In genomic region chr2:31815367-31815766, GRCm38 (mm10) we compare ENCODE assay signal across 9 mouse cellular contexts. TPM values are rescaled to one million over a fixed set of nuclear protein-coding genes. Genes with fewer than 3 reads are reported as not detected.
DNase-seq lines count a peak whose midpoint lies in the region; ATAC-seq lines count a peak whose summit lies in the region.
"Had no signal": no experiment of that assay in that cellular context is flagged by ENCODE, and none has a peak within 500 bp of the region (broad histone marks: within the 10 kb centered on the region; RNA-seq: fewer than 3 reads in every experiment).

No protein-coding gene starts in this region.

- H3K9ac ChIP-seq in forebrain, embryonic 15.5 days (replicated peaks): no peak overlapping the region

- intact Hi-C loops in heart, postnatal 14 days (cut with DNase I): loop anchor here (5.0 kb wide), 1 partner anchor 102 kb away; no protein-coding TSS in a partner anchor

- H3K36me3 ChIP-seq in forebrain, embryonic 10.5 days (replicated peaks): no peaks in the 10 kb centered on the region
- no peaks in the 10 kb centered on the region for H3K36me3 ChIP-seq in forebrain, embryonic 15.5 days

- WGBS in forebrain, embryonic 10.5 days: 28% methylated on average over 5 of the region's 5 CpGs
- WGBS in forebrain, embryonic 15.5 days: 32% methylated on average over 5 of the region's 5 CpGs

- no peak overlapping the region for H3K4me2 ChIP-seq in forebrain, embryonic 15.5 days (replicated peaks)

- no peaks in the 10 kb centered on the region for H3K9me3 ChIP-seq in forebrain, embryonic 10.5 days
- H3K9me3 ChIP-seq in forebrain, embryonic 15.5 days: no peaks in the 10 kb centered on the region

- H3K4me1 ChIP-seq in forebrain, embryonic 10.5 days: peaks cover 15% of the 10 kb centered on the region
- peaks cover 3% of the 10 kb centered on the region for H3K4me1 ChIP-seq in forebrain, embryonic 15.5 days

- DNase-seq in forebrain, embryonic 10.5 days (ENCODE audit: extremely low spot score, low spot score): peak; percentile 63
- DNase-seq in cerebellum, postnatal 36 days: peak; percentile 71 to 72
- DNase-seq in heart, postnatal 14 days: peak; percentile 49 to 72
- DNase-seq in kidney, postnatal 36 days: peak; percentile 71 to 88
- DNase-seq in lung, postnatal 14 days: peak; percentile 76
- peak; percentile 58 for DNase-seq in skeletal muscle tissue, adult 2 months (ENCODE audit: low read depth, low spot score)

- ATAC-seq in forebrain, embryonic 15.5 days (replicated peaks): no peak
- ATAC-seq in activated CD4-positive, CD25-positive, alpha-beta regulatory T cell, adult 4 months: peak; percentile 49

- peaks cover 36% of the 10 kb centered on the region; the same call in 1 of the 2 replicates for H3K27me3 ChIP-seq in forebrain, embryonic 10.5 days (ENCODE audit: poor library complexity, severe bottlenecking)
- H3K27me3 ChIP-seq in forebrain, embryonic 15.5 days: no peaks in the 10 kb centered on the region

- H3K27ac ChIP-seq in forebrain, embryonic 10.5 days: no peak overlapping the region
- H3K27ac ChIP-seq in forebrain, embryonic 15.5 days (replicated peaks): no peak overlapping the region

- no peak overlapping the region for H3K4me3 ChIP-seq in forebrain, embryonic 10.5 days
- H3K4me3 ChIP-seq in forebrain, embryonic 15.5 days: no peak overlapping the region

RNA-seq across cellular contexts. Expression of gene Qrfp, which starts 5.0 kb away (rescaled TPM):
- polyA plus RNA-seq in forebrain, embryonic 10.5 days (2016; fragmentation: Nextera tagmentation; extraction: Ambion mirVana): 0.09 and 0.14 TPM in 2 replicates
- polyA plus RNA-seq in forebrain, embryonic 15.5 days (2015; fragmentation: Nextera tagmentation; extraction: Ambion mirVana): 0.08 and 0.20 TPM in 2 replicates
- polyA plus RNA-seq in activated CD4-positive, CD25-positive, alpha-beta regulatory T cell, adult 4 months (2017; shearing (Covaris generic)): under 1 TPM; 0.47 to 0.48 TPM
- not detected for total RNA-seq in heart, postnatal 14 days (2021)
- total RNA-seq: layer of hippocampus, postnatal 25 days had no signal

RNA-seq across cellular contexts. Expression of gene Fibcd1, which starts 30.4 kb away (rescaled TPM):
- polyA plus RNA-seq in forebrain, embryonic 10.5 days (2016; fragmentation: Nextera tagmentation; extraction: Ambion mirVana): 0.07 and 0.19 TPM in 2 replicates
- polyA plus RNA-seq in forebrain, embryonic 15.5 days (2015; fragmentation: Nextera tagmentation; extraction: Ambion mirVana): 3.2 TPM in 2 replicates
- polyA plus RNA-seq in activated CD4-positive, CD25-positive, alpha-beta regulatory T cell, adult 4 months (2017; shearing (Covaris generic)): not detected
- under 1 TPM in 1 of 2 experiments, not detected in 1; 0.05 TPM for total RNA-seq in heart, postnatal 14 days (2021)
